Mouse (Mus musculus) embryonic fibroblast, embryonic 13.5 days (primary cell): Measurements from ENCODE around the gene Sox8.

Source experiments
- CTCF ChIP-seq: IDR thresholded peaks from 2 replicates; pipeline ENCODE4 v1.5.1; 2011; ENCODE audit warnings: mild to moderate bottlenecking, control low read depth, low read length, moderate library complexity, borderline replicate concordance; ENCODE audit not compliant: insufficient read depth
- POLR2A ChIP-seq: IDR thresholded peaks from 2 replicates; pipeline ENCODE4 v1.6.1; 2011; ENCODE audit warnings: low read depth, mild to moderate bottlenecking, control low read depth, low read length, moderate library complexity

DNA sequence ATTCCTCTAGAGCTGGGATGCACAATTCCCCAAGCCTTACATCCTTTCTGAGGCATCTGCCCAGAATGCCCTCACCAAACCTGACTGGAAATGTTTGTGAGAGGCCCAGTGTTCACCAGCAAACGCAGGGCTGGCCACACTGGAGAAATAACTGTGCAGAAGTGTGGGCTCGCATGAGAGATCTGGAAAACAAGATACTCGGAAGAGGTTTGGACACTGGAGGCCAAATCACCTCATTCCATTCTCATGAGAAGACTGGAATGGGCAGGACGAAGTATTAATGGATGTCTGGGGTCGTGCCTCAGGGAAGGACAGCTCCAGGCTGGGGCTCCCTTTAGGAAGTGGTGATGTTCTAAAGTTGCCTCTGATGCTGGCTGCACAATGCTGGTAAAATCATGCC, 29.8 kb downstream of the Sox8 start:
- TF ChIP-seq POLR2A (no peak), CTCF (no peak)
